Mouse (Mus musculus) liver, embryonic 18 days (tissue): ENCODE results near the gene Btbd35f20. TPM values are rescaled to one million over a fixed set of nuclear protein-coding genes. Genes with fewer than 3 reads are reported as not detected.

ENCODE experiments used
- polyA plus RNA-seq: library from polyadenylated mRNA; depleted of rRNA; stranded (reverse); fragments of >200 nt; gene quantifications from 2 replicates; pipeline ENCODE4 v1.2.3, GENCODE M21; 2012; rRNA removed

The Btbd35f20 gene
- not detected in 2 replicates for polyA plus RNA-seq

DNA sequence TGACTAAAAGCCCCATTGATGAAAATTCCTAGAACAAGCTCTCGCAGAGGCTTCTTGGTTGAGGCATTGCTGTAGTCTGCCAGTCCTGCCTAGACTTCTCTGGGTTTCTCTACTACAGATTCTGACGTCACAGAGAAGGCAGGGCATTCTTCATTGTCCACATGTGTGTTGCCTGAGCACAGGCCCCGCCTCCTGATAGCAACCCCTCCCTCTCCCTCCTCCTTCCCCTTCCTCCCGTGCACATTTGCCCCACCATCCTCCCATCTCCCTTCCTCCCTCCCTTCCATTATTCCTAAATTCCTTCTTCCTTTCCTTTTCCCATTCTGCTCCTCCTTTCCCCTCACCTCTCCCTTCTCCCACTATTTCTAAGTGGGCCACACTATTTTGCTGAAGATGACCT is at the start of gene Btbd35f20:
Gene Btbd35f20, minus strand, starts transcription at position 101 of the 400 bp plus-strand sequence.

Other genes with a start within 250 kb of the Btbd35f20 start
- not detected in 2 replicates for gene Btbd35f28, start 94.7 kb downstream of the Btbd35f20 start, polyA plus RNA-seq
- not detected in 2 replicates for gene Btbd35f17, start 79.4 kb upstream of the Btbd35f20 start, polyA plus RNA-seq